8 mouse cellular contexts compared by ENCODE assay signal in the genomic region with DNA sequence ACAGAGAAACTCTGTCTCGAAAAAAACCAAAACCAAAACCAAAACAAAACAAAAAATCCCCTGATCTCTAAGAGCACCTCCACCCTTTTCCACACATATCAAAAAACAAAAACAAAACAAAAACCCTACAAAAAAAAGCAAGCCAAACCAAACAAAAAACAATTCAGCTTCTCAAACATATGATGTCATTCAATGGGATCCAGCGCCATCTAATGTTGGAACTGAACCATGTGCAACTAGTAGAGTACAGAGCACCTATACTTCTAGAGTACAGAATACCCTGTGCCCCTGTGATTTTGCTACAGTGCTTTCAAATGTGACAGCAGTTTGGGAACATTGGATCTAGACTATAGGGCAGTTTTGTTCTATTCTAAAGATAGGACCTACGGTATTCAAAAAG. TPM values are rescaled to one million over a fixed set of nuclear protein-coding genes. Genes with fewer than 3 reads are reported as not detected.
DNase-seq lines count a peak whose midpoint lies in the region; ATAC-seq lines count a peak whose summit lies in the region.

No protein-coding gene starts in this region.

- H3K27me3 ChIP-seq in hindbrain, embryonic 15.5 days, result no peaks in the 10 kb centered on the region

- WGBS in hindbrain, embryonic 15.5 days, result 61% methylated on average over 3 of the region's 3 CpGs

- H3K36me3 ChIP-seq in hindbrain, embryonic 15.5 days, result no peaks in the 10 kb centered on the region

- H3K9ac ChIP-seq in hindbrain, embryonic 15.5 days, result no peak overlapping the region

- ATAC-seq in hindbrain, embryonic 15.5 days (ENCODE audit: low FRiP score, low read depth), result no peak
- ATAC-seq in erythroid progenitor cell, adult 5-6 weeks (replicated peaks; ENCODE audit: low FRiP score, poor library complexity, severe bottlenecking), result no peak

- H3K27ac ChIP-seq in hindbrain, embryonic 15.5 days (replicated peaks), result no peak overlapping the region

- H3K9me3 ChIP-seq in hindbrain, embryonic 15.5 days, result no peaks in the 10 kb centered on the region

- peaks cover 43% of the 10 kb centered on the region for H3K4me1 ChIP-seq in hindbrain, embryonic 15.5 days (replicated peaks)

- H3K4me2 ChIP-seq in hindbrain, embryonic 15.5 days, result peak overlapping the region; percentile 79

- 0 out of 2 replicates have a peak overlapping the region, but pooled peaks have one; percentile 5 for H3K4me3 ChIP-seq in hindbrain, embryonic 15.5 days

- peak; percentile 57 for DNase-seq in cerebellum, adult 9-11 months
- no peak for DNase-seq in cerebellum, postnatal 4 days (ENCODE audit: low spot score in 2 of 2)
- DNase-seq in 416B (ENCODE audit: low read depth), result peak; percentile 82
- DNase-seq in c-Kit-positive CD71-negative TER-119-negative erythroid progenitor cells, embryonic 14.5 days (ENCODE audit: low read depth), result peak; percentile 59
- peak; percentile 72 for DNase-seq in lung, postnatal 25 days (ENCODE audit: low spot score)
- no peak for DNase-seq in urinary bladder, adult 18-20 months (ENCODE audit: low spot score in 2 of 2)

RNA-seq across cellular contexts. Expression of gene Polr2a, which starts 3.7 kb away (rescaled TPM):
- 15.6 and 16.6 TPM in 2 replicates for polyA plus RNA-seq in hindbrain, embryonic 15.5 days (2015; fragmentation: Nextera tagmentation; extraction: Ambion mirVana)
- 124 and 145 TPM in 2 replicates for total RNA-seq in erythroid progenitor cell, adult 5-6 weeks (2015; ENCODE audit: low replicate concordance)
- total RNA-seq in erythroid progenitor cell, adult 5-6 weeks (2017; ENCODE audit: low replicate concordance), result 131 and 162 TPM in 2 replicates

RNA-seq across cellular contexts. Expression of gene Slc35g3, which starts 7.1 kb away (rescaled TPM):
- 0.51 and 0.66 TPM in 2 replicates for polyA plus RNA-seq in hindbrain, embryonic 15.5 days (2015; fragmentation: Nextera tagmentation; extraction: Ambion mirVana)
- total RNA-seq in erythroid progenitor cell, adult 5-6 weeks (2015; ENCODE audit: low replicate concordance), result not detected in 2 replicates
- not detected in 2 replicates for total RNA-seq in erythroid progenitor cell, adult 5-6 weeks (2017; ENCODE audit: low replicate concordance)

RNA-seq across cellular contexts. Expression of gene Zbtb4, which starts 11.0 kb away (rescaled TPM):
- 5.2 and 5.3 TPM in 2 replicates for polyA plus RNA-seq in hindbrain, embryonic 15.5 days (2015; fragmentation: Nextera tagmentation; extraction: Ambion mirVana)
- total RNA-seq in erythroid progenitor cell, adult 5-6 weeks (2015; ENCODE audit: low replicate concordance), result 2.9 and 3.8 TPM in 2 replicates
- 0.77 and 3.0 TPM in 2 replicates for total RNA-seq in erythroid progenitor cell, adult 5-6 weeks (2017; ENCODE audit: low replicate concordance)

RNA-seq across cellular contexts. Expression of gene Chrnb1, which starts 41.0 kb away (rescaled TPM):
- polyA plus RNA-seq in hindbrain, embryonic 15.5 days (2015; fragmentation: Nextera tagmentation; extraction: Ambion mirVana), result 1.2 and 2.2 TPM in 2 replicates
- not detected in 2 replicates for total RNA-seq in erythroid progenitor cell, adult 5-6 weeks (2015; ENCODE audit: low replicate concordance)
- 0.77 TPM in 1 of 2 replicates, not detected in the other for total RNA-seq in erythroid progenitor cell, adult 5-6 weeks (2017; ENCODE audit: low replicate concordance)

RNA-seq across cellular contexts. Expression of gene Fgf11, which starts 47.0 kb away (rescaled TPM):
- 5.7 and 7.1 TPM in 2 replicates for polyA plus RNA-seq in hindbrain, embryonic 15.5 days (2015; fragmentation: Nextera tagmentation; extraction: Ambion mirVana)
- total RNA-seq in erythroid progenitor cell, adult 5-6 weeks (2015; ENCODE audit: low replicate concordance), result not detected in 2 replicates
- not detected in 2 replicates for total RNA-seq in erythroid progenitor cell, adult 5-6 weeks (2017; ENCODE audit: low replicate concordance)

Comparison
In these comparisons a context has a peak if more than half of its experiments do, and no peak if none do; other contexts are left out.
1. DNase-seq: peak in cerebellum, adult 9-11 months (single experiment), 416B (single experiment), c-Kit-positive CD71-negative TER-119-negative erythroid progenitor cells, embryonic 14.5 days (single experiment) and lung, postnatal 25 days (single experiment); none in cerebellum, postnatal 4 days (0 of 2) and urinary bladder, adult 18-20 months (0 of 2).